Mouse (Mus musculus): ENCODE measurements at regions not wholly inside any gene's neighbourhood (a gene's known extent, or its start where the extent isn't known, plus 50 kb on each side); places are given as distances from the start of the nearest gene placed in this dataset.

DNA sequence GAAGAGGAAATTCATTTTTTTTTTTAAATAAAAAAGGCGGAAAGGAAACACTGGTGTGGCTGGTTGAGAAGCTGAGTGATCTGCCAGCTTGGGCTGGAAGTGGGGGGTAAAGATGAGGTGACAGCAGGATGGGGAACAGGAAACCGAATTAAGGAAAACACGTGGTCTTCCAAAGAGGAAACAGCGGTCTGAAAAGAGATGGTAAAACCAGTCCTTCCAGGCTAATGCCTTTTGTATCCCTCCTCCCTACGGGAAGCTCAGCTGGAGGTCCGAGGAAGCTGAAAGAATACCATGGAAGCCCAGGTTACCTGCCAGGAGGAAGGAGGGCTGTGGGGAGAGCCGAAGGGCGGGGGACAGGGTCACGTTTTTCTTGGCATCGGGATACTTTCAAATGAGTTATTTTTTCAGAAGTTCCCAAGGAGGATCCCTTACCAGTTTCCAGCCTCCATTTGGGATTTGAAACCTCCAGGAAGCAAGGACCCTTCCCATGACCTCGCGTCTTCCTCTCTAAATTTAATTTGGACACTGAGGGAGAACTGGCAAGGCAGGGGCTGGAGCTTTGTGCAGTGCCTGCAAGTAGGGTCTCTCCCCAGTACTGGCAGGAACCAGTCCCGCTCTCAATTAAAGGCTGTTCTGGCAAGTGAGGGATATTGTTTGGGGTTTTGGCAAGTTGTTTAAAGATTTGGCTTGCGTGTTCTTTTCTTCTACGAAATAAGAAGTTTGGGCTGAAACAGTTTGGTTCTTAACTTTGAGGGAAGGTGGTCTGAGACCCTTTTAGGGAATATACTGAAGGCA, 203.6 kb upstream of the Ankrd55 start:
- TF ChIP-seq POLR2A (IDR thresholded peaks at IDR 0.05; ENCODE audit: insufficient read length, low read depth) (no peak), POLR2AphosphoS2 (IDR thresholded peaks at IDR 0.05; ENCODE audit: insufficient read length, low read depth) (no peak), USF1 (IDR thresholded peaks at IDR 0.05; ENCODE audit: low read depth) (no peak), MYOD1 (IDR thresholded peaks at IDR 0.05; ENCODE audit: control insufficient read depth in 1 of 3, insufficient read length in 2 of 3, low read depth in 2 of 3) (no peak), MAX (IDR thresholded peaks at IDR 0.05; ENCODE audit: low read depth) (no peak), TCF12 (IDR thresholded peaks at IDR 0.05; ENCODE audit: insufficient read depth, poor library complexity, severe bottlenecking) (no peak), TCF3 (IDR thresholded peaks at IDR 0.05; ENCODE audit: insufficient read length, low read depth) (no peak)

Measured in myocyte (in vitro differentiated cells).